Mouse (Mus musculus) induced T-regulatory cell, adult 2 months (primary cell): ENCODE results near the gene 2610044O15Rik8.

ENCODE experiments used
- DNase-seq: peaks from one replicate; pipeline ENCODE4 v3.0.0-alpha.2; 2012; ENCODE audit warnings: low read depth

Gene 2610044O15Rik8

GRCm38 (mm10) chr8:129234027-129234733 lies at the start of gene 2610044O15Rik8:
Gene 2610044O15Rik8, minus strand, starts transcription at chr8:129234406.
- peak; percentile 92 for DNase-seq

GRCm38 (mm10) chr8:129265918-129266317 lies 31.7 kb upstream of the 2610044O15Rik8 start:
- DNase-seq, result peak; percentile 53

GRCm38 (mm10) chr8:129264296-129264695 lies 30.1 kb upstream of the 2610044O15Rik8 start:
- DNase-seq, result peak; percentile 46

GRCm38 (mm10) chr8:129263211-129263927 lies 29.2 kb upstream of the 2610044O15Rik8 start:
- peak; percentile 71 for DNase-seq

- DNase-seq, result no peak
Observed at GRCm38 (mm10) chr8:129233664-129234026, 561 bp downstream of the 2610044O15Rik8 start.
